Mouse (Mus musculus): ENCODE data around the gene Olig2. TPM values are rescaled to one million over a fixed set of nuclear protein-coding genes. Genes with fewer than 3 reads are reported as not detected.

The Olig2 gene
- polyA plus RNA-seq, 1 experiment from 2014 or later = not detected

DNA sequence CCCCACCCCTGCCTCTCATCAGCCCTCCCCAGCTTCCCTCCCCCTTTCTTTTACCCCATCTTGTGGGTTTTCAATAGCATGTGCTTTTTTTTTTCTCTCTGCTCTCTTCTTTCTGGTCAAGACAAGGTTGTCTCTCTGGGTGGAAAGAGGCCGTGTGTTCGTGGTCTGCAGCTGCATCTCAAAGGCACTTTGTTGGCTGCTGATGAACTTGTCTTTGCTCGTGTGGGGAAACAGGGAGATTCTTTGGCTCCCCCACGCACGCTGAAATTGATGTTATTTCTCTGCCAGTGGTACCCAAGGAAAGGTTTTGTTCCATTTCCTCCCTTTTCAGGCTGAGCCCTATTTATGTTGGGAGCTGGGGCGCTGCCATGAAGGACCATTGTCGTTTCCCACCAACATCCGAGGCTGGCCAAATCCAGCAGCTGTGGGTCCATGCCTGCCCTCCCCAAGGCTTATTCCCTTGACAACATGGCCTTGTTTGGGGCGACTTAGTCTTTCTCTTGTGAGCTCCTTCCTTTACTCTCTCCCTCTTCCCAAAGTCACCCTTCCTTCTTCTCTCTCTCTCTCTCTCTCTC, 33.5 kb upstream of the Olig2 start:
- Histone ChIP-seq H3K9me3 (ENCODE audit: low read length) (no peaks in the 10 kb centered on the region), H3K4me2 (ENCODE audit: low read depth, low read length) (no peak overlapping the region), H3K36me3 (replicated peaks; ENCODE audit: insufficient read depth, low read length) (no peaks in the 10 kb centered on the region), H3K27me3 (ENCODE audit: insufficient read depth, low read length) (no peaks in the 10 kb centered on the region), H3K27ac (ENCODE audit: low read depth) (no peak overlapping the region), H3K4me1 (ENCODE audit: insufficient read depth) (no peaks in the 10 kb centered on the region), H3K4me3 (ENCODE audit: low read depth, low read length) (no peak overlapping the region), H3K9ac (replicated peaks) (no peak overlapping the region)
- ATAC-seq = no peak
- TF ChIP-seq CTCF (IDR thresholded peaks at IDR 0.05; ENCODE audit: low read depth) = no peak
- TF ChIP-seq EP300 (IDR thresholded peaks at IDR 0.05; ENCODE audit: low read depth) = no peak
- no peak for DNase-seq
- 73% methylated on average over 9 of the region's 9 CpGs for WGBS (ENCODE audit: insufficient replicate concordance)

- H3K9ac ChIP-seq (replicated peaks) = no peak overlapping the region
- WGBS (ENCODE audit: insufficient replicate concordance) = 55% methylated on average over 15 of the region's 15 CpGs
Measured at GRCm38 (mm10) chr16:91192672-91193354, 32.4 kb upstream of the Olig2 start.

DNA sequence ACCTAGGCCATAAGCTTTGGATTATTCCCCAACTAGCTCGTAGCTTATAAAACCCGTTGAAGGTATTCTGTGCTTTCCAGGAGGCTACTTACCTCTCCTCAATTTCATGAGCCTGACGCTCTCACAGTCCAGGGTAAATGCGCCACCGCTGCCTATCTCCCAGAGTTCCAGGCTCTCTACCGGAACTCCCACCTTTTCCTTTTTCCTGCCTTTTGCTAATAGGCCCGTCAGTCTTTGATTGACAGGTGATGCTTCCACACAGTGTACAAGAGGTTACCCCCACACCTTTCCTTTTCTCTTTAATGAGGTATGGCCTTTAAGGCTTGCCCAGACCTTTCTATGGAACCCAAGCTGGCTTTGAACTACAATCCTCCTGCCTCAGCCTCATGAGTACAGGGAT, 25.4 kb upstream of the Olig2 start:
- H3K27ac ChIP-seq (ENCODE audit: low read depth) = no peak overlapping the region

More at GRCm38 (mm10) chr16:91192672-91193354, 32.4 kb upstream of the Olig2 start:
- DNase-seq (no peak), ATAC-seq (no peak)
- TF ChIP-seq CTCF (IDR thresholded peaks at IDR 0.05; ENCODE audit: low read depth) (no peak), EP300 (IDR thresholded peaks at IDR 0.05; ENCODE audit: low read depth) (no peak)
- no peaks in the 10 kb centered on the region for H3K9me3 ChIP-seq (ENCODE audit: low read length)
- no peak overlapping the region for H3K4me2 ChIP-seq (ENCODE audit: low read depth, low read length)
- no peaks in the 10 kb centered on the region for H3K4me1 ChIP-seq (ENCODE audit: insufficient read depth)
- H3K27me3 ChIP-seq (ENCODE audit: insufficient read depth, low read length) = no peaks in the 10 kb centered on the region
- H3K27ac ChIP-seq (ENCODE audit: low read depth) = no peak overlapping the region
- no peak overlapping the region for H3K4me3 ChIP-seq (ENCODE audit: low read depth, low read length)
- no peaks in the 10 kb centered on the region for H3K36me3 ChIP-seq (replicated peaks; ENCODE audit: insufficient read depth, low read length)

DNA sequence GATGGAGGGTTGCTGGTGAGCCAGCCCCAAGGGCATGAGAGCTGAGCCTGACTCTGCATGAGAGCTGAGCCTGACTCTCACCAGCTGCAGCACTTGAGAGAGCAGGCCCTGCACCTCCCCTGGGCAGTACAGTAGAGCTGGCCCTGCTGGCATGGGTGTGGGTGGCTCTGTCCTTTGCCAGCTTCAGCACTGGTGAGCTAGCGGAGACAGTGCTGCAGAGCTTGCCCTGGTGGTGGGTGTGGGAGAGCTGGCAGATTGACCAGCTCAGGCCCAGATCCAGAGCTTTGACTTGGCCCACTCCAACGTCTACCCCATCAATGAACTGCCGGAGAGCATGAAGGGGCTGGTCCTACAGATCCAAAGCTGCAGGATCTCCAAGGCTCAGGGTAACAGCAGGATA, 22.3 kb upstream of the Olig2 start:
- Histone ChIP-seq H3K27me3 (ENCODE audit: insufficient read depth, low read length) (0 out of 2 replicates have a peak, but pooled peaks cover 4% of the 10 kb centered on the region), H3K4me1 (ENCODE audit: insufficient read depth) (no peaks in the 10 kb centered on the region), H3K27ac (ENCODE audit: low read depth) (no peak overlapping the region), H3K9ac (replicated peaks) (no peak overlapping the region), H3K4me3 (ENCODE audit: low read depth, low read length) (no peak overlapping the region), H3K36me3 (replicated peaks; ENCODE audit: insufficient read depth, low read length) (no peaks in the 10 kb centered on the region), H3K4me2 (ENCODE audit: low read depth, low read length) (no peak overlapping the region), H3K9me3 (ENCODE audit: low read length) (no peaks in the 10 kb centered on the region; the same call in 1 of the 2 replicates)
- no peak for ATAC-seq
- 77% methylated on average over 3 of the region's 3 CpGs for WGBS (ENCODE audit: insufficient replicate concordance)
- TF ChIP-seq EP300 (IDR thresholded peaks at IDR 0.05; ENCODE audit: low read depth) (no peak), CTCF (IDR thresholded peaks at IDR 0.05; ENCODE audit: low read depth) (no peak)
- no peak for DNase-seq

More for the DNA sequence above, 25.4 kb upstream of the Olig2 start:
- Histone ChIP-seq H3K27me3 (ENCODE audit: insufficient read depth, low read length) (no peaks in the 10 kb centered on the region), H3K9ac (replicated peaks) (no peak overlapping the region), H3K9me3 (ENCODE audit: low read length) (no peaks in the 10 kb centered on the region; the same call in 1 of the 2 replicates), H3K4me3 (ENCODE audit: low read depth, low read length) (no peak overlapping the region), H3K4me1 (ENCODE audit: insufficient read depth) (no peaks in the 10 kb centered on the region), H3K36me3 (replicated peaks; ENCODE audit: insufficient read depth, low read length) (no peaks in the 10 kb centered on the region), H3K4me2 (ENCODE audit: low read depth, low read length) (no peak overlapping the region)
- no peak for DNase-seq
- WGBS (ENCODE audit: insufficient replicate concordance) = 86% methylated on average over 7 of the region's 7 CpGs
- TF ChIP-seq CTCF (IDR thresholded peaks at IDR 0.05; ENCODE audit: low read depth) (no peak), EP300 (IDR thresholded peaks at IDR 0.05; ENCODE audit: low read depth) (no peak)
- ATAC-seq = no peak

GRCm38 (mm10) chr16:91206371-91206770, 18.9 kb upstream of the Olig2 start:
- H3K4me1 ChIP-seq (ENCODE audit: insufficient read depth) = no peaks in the 10 kb centered on the region
- WGBS (ENCODE audit: insufficient replicate concordance) = 83% methylated on average over 1 of the region's 1 CpGs
- H3K27ac ChIP-seq (ENCODE audit: low read depth) = no peak overlapping the region
- no peak overlapping the region for H3K4me3 ChIP-seq (ENCODE audit: low read depth, low read length)
- ATAC-seq = no peak
- no peak overlapping the region for H3K9ac ChIP-seq (replicated peaks)
- no peak for DNase-seq
- H3K9me3 ChIP-seq (ENCODE audit: low read length) = no peaks in the 10 kb centered on the region; the same call in 1 of the 2 replicates
- no peak for TF ChIP-seq CTCF (IDR thresholded peaks at IDR 0.05; ENCODE audit: low read depth)
- no peak for TF ChIP-seq EP300 (IDR thresholded peaks at IDR 0.05; ENCODE audit: low read depth)
- no peaks in the 10 kb centered on the region for H3K36me3 ChIP-seq (replicated peaks; ENCODE audit: insufficient read depth, low read length)
- peaks cover 9% of the 10 kb centered on the region; the same call in 1 of the 2 replicates for H3K27me3 ChIP-seq (ENCODE audit: insufficient read depth, low read length)
- no peak overlapping the region for H3K4me2 ChIP-seq (ENCODE audit: low read depth, low read length)

- 27% methylated on average over 6 of the region's 6 CpGs for WGBS (ENCODE audit: insufficient replicate concordance)
- H3K9ac ChIP-seq (replicated peaks) = no peak overlapping the region
- H3K9me3 ChIP-seq (ENCODE audit: low read length) = peaks cover 4% of the 10 kb centered on the region; the same call in 1 of the 2 replicates
- no peaks in the 10 kb centered on the region for H3K36me3 ChIP-seq (replicated peaks; ENCODE audit: insufficient read depth, low read length)
- DNase-seq (no peak), ATAC-seq (no peak)
- H3K4me2 ChIP-seq (ENCODE audit: low read depth, low read length) = no peak overlapping the region
- H3K4me1 ChIP-seq (ENCODE audit: insufficient read depth) = peaks cover 2% of the 10 kb centered on the region; the same call in 1 of the 2 replicates
- H3K27ac ChIP-seq (ENCODE audit: low read depth) = no peak overlapping the region
- H3K4me3 ChIP-seq (ENCODE audit: low read depth, low read length) = no peak overlapping the region
- TF ChIP-seq CTCF (IDR thresholded peaks at IDR 0.05; ENCODE audit: low read depth) (peak; percentile 35), EP300 (IDR thresholded peaks at IDR 0.05; ENCODE audit: low read depth) (no peak)
- H3K27me3 ChIP-seq (ENCODE audit: insufficient read depth, low read length) = peaks cover 48% of the 10 kb centered on the region
Measured at GRCm38 (mm10) chr16:91217077-91217476, 8.2 kb upstream of the Olig2 start.
